Mouse (Mus musculus) lung, embryonic 14.5 days (tissue): ENCODE data around the gene Lmtk2. TPM values are rescaled to one million over a fixed set of nuclear protein-coding genes. Genes with fewer than 3 reads are reported as not detected.
A peak's percentile ranks its signal among the peaks of the same experiment; 100 is the strongest.

Experiments
- ATAC-seq: fragments of 200-750 bp; cut with Nextera tagmentation; 2 replicates; pipeline ENCODE4 v1.8.0; 2017; ENCODE audit warnings: mild to moderate bottlenecking, moderate TSS enrichment, moderate library complexity; ENCODE audit not compliant: insufficient read depth
- DNase-seq: peaks from one replicate; pipeline ENCODE4 v3.0.0-alpha.2; 2015
- H3K27ac ChIP-seq: fragments of 300-500 bp; sonication (generic); 2 replicates; pipeline ENCODE4 v1.5.1; 2014; ENCODE audit warnings: low read depth, mild to moderate bottlenecking, moderate library complexity
- H3K27me3 ChIP-seq: fragments of 300-500 bp; sonication (generic); 2 replicates; pipeline ENCODE4 v1.6.1; 2014; ENCODE audit warnings: low read length, control low read depth; ENCODE audit not compliant: insufficient read depth
- H3K36me3 ChIP-seq: fragments of 300-500 bp; sonication (generic); 2 replicates; pipeline ENCODE4 v1.6.1; 2014; ENCODE audit warnings: control low read depth; ENCODE audit not compliant: insufficient read depth
- H3K4me1 ChIP-seq: fragments of 300-500 bp; sonication (generic); 2 replicates; pipeline ENCODE4 v1.6.1; 2014; ENCODE audit warnings: antibody characterized with exemption, control low read depth; ENCODE audit not compliant: insufficient read depth
- H3K4me2 ChIP-seq: fragments of 300-500 bp; sonication (generic); 2 replicates; pipeline ENCODE4 v1.6.1; 2014; ENCODE audit warnings: mild to moderate bottlenecking
- H3K4me3 ChIP-seq: fragments of 300-500 bp; sonication (generic); 2 replicates; pipeline ENCODE4 v1.5.1; 2014; ENCODE audit warnings: low read depth, low read length
- H3K9ac ChIP-seq: fragments of 300-500 bp; sonication (generic); 2 replicates; pipeline ENCODE4 v1.6.1; 2014
- H3K9me3 ChIP-seq: fragments of 300-500 bp; sonication (generic); 2 replicates; pipeline ENCODE4 v1.6.1; 2016; ENCODE audit warnings: low read depth, low read length, control low read depth
- CTCF ChIP-seq: IDR thresholded peaks from 2 replicates; pipeline ENCODE4 v1.5.1; 2016; ENCODE audit warnings: antibody characterized with exemption, low read depth
- WGBS: fragments of 180-500 bp; shearing (Covaris S2); extraction: QIAGEN DNeasy Blood & Tissue Kit; methylation state at CpG from one replicate; pipeline ENCODE4 v1.1.7; 2014; 5-methylcytosine and 5-hydroxymethylcytosine counted together
- polyA plus RNA-seq: library from polyadenylated mRNA; unstranded; fragments of >200 nt; fragmentation: Nextera tagmentation; extraction: Ambion mirVana; gene quantifications from 2 replicates; pipeline ENCODE4 v1.2.1, GENCODE M21; 2014

Lmtk2 gene
- polyA plus RNA-seq, 1 experiment from 2014 or later: 5.3 TPM

DNA sequence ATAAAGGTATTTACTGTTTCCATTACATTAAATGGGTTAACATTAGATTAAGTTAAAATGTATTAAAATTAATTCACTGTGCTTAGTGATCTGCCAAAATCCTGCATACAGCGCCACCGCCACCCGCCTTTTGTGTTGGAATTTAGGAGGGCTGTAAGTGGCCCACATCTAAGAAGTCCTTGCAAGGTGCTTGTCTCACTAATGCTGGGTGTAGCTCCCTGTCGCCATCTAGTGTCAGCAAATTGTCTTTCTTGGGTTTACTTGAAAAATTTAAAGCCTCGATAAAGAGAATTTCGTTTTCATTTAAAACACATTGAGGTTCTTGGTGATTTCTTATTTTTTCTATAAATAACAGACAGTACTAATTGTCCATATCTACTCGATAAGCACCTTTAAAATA lies 54.3 kb downstream of the Lmtk2 start:
- peak; percentile 75 for TF ChIP-seq CTCF
- Histone ChIP-seq H3K36me3 (peaks cover 34% of the 10 kb centered on the region), H3K4me2 (no peak overlapping the region), H3K4me3 (no peak overlapping the region), H3K9ac (no peak overlapping the region), H3K27ac (no peak overlapping the region), H3K27me3 (no peaks in the 10 kb centered on the region), H3K9me3 (no peaks in the 10 kb centered on the region), H3K4me1 (no peaks in the 10 kb centered on the region)
- WGBS: 20% methylated on average over 7 of the region's 7 CpGs
- ATAC-seq (no peak), DNase-seq (peak; percentile 89)

DNA sequence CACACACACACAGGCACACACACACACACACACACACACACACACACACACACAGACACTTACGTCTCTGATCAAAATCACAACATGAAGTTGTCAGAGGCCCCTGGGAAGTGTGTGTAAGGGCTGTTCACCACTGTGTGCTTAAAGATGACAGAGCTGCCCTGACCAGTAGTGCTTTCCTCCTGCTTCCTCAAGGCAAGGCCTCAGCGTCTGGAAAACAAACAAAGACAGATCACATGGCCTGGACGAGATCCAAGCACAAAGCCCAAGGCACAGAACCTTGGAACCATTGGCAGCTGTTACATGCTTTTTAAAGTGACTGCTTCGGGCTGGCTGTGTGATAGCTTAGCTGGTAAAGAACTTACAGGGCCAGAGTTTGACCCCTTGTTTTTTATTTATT lies 58.4 kb downstream of the Lmtk2 start:
- WGBS: 9% methylated on average over 4 of the region's 4 CpGs
- H3K4me1 ChIP-seq: no peaks in the 10 kb centered on the region
- H3K36me3 ChIP-seq: peaks cover 22% of the 10 kb centered on the region
- no peak for TF ChIP-seq CTCF
- ATAC-seq (peak; percentile 95), DNase-seq (peak; percentile 91)
- H3K27me3 ChIP-seq: no peaks in the 10 kb centered on the region
- no peak overlapping the region for H3K4me3 ChIP-seq
- no peak overlapping the region for H3K9ac ChIP-seq
- H3K9me3 ChIP-seq: no peaks in the 10 kb centered on the region
- H3K4me2 ChIP-seq: no peak overlapping the region
- peak overlapping the region; percentile 54; the same call in 1 of the 2 replicates for H3K27ac ChIP-seq

DNA sequence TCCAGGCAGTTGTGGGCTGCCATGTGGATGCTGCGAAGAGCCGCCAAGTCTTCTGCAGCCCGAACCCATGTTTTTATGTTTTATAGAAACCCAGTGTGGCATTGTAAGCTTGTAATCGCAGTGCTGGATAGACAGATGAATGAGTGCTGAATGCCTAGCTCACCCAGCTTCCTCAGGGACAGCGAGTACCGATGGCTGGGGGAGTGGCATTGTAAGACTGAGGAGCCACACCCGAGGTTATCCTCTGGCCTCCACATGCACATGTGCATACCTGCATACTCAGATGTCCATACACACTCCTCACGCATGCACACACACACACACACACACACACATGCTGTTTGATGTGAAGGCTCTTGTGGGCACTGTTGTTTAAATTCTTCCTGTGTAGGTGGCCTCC lies 58.9 kb downstream of the Lmtk2 start:
- H3K27me3 ChIP-seq: no peaks in the 10 kb centered on the region
- no peak overlapping the region for H3K9ac ChIP-seq
- DNase-seq: no peak
- H3K4me2 ChIP-seq: no peak overlapping the region
- H3K4me1 ChIP-seq: no peaks in the 10 kb centered on the region
- H3K27ac ChIP-seq: no peak overlapping the region
- no peaks in the 10 kb centered on the region for H3K9me3 ChIP-seq
- WGBS: 82% methylated on average over 8 of the region's 8 CpGs
- H3K4me3 ChIP-seq: no peak overlapping the region
- no peak for TF ChIP-seq CTCF
- ATAC-seq: no peak
- H3K36me3 ChIP-seq: peaks cover 27% of the 10 kb centered on the region

DNA sequence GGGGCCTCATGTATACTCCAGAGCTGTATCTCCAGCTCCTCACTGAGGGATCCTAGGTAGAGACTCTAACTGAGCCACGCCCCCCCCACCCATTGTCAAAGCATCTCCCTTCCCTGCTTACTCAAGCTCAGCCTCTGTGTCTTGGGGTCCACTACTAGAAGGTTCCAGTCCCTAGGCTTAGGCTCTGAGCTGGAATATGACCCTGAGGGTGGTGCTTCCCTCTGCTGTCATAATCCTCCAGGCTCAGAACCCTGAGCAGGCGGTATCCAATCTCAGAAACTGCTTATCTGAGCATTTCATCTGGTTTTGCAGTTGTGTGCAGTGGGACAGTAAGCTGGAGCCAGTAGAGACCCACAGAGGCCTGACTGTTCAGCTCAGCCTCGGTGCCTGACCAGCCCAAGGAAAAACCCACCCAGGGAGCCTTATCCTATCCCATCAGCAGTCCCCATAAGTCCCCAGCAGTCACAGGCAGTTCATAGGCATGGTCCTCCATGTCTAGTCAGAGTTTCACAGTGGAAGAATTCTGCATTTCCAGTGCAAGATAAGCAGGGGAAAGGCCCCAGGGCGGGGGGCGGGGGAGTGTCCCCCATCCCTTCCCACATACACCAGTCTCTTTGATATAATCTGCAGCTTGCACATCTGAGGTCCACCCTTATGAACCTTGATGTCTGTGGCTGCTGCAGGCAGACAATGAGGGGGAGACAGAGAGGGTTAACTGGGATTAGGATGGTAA lies 62.0 kb downstream of the Lmtk2 start:
- ATAC-seq (no peak), DNase-seq (no peak)
- Histone ChIP-seq H3K9ac (no peak overlapping the region; the same call in 1 of the 2 replicates), H3K4me3 (no peak overlapping the region), H3K4me2 (no peak overlapping the region), H3K27me3 (no peaks in the 10 kb centered on the region), H3K9me3 (no peaks in the 10 kb centered on the region), H3K36me3 (peaks cover 36% of the 10 kb centered on the region), H3K27ac (no peak overlapping the region; the same call in 1 of the 2 replicates), H3K4me1 (no peaks in the 10 kb centered on the region)
- WGBS: 80% methylated on average over 5 of the region's 5 CpGs
- TF ChIP-seq CTCF: no peak

DNA sequence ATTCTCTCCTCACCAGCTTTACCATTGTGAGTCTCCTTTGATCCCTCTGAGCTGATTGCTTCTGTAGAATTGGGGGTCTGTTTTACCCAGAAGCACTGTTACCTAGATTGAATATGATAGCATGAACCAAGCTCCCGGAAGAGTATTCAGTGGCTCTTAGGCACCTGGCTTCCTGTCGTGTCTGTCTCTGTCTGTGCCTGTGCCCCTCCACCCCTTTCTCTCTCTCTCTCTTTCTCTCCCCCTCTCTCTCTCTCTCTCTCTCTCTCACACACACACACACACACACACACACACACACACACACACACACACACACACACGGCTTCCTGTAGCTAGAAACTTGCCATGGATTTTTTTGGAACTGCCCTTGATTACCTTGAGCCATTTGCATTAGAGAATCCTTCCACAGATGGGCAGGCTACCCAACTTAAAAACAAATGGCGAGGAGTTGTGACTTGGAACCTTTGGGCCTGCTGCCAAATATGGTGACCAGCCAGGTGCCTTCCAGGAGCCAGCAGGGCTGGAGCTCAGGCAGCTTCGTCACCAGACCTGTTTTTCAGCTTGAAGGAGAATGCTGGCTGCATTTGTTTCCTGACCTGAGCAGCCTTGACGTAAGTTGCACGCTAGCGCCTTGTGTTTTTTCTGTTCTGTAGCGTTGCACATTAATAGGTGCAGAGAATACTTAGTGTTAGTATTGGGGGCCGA lies 62.7 kb downstream of the Lmtk2 start:
- no peak overlapping the region; the same call in 1 of the 2 replicates for H3K27ac ChIP-seq
- DNase-seq: peak; percentile 64

DNA sequence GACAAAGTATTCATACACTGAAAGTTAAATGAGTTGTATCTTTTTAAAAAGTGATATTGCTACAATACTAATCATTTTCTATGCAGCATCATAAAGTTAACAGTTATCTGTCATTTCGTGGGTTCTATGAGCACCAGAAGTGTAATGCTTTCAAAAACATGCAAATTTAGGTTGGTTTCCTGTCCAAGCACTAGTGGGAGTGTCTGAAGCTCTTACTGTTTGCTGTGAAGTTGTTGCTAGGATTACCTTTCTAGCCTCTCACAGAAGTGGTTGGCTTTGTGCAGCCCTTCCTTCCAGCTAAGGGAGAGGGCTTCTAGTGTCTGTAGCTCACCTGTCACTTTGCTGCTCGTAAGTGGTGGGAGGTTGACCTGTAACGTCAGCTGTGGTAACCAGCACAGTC lies 65.5 kb downstream of the Lmtk2 start:
- Histone ChIP-seq H3K27ac (no peak overlapping the region), H3K27me3 (no peaks in the 10 kb centered on the region), H3K4me2 (no peak overlapping the region), H3K4me3 (no peak overlapping the region), H3K4me1 (no peaks in the 10 kb centered on the region), H3K9me3 (no peaks in the 10 kb centered on the region), H3K36me3 (peaks cover 27% of the 10 kb centered on the region; the same call in 1 of the 2 replicates), H3K9ac (no peak overlapping the region)
- TF ChIP-seq CTCF: no peak
- 82% methylated on average over 3 of the region's 3 CpGs for WGBS
- ATAC-seq: no peak
- DNase-seq: no peak

More for the DNA sequence above, 62.7 kb downstream of the Lmtk2 start:
- Histone ChIP-seq H3K9ac (no peak overlapping the region), H3K4me1 (no peaks in the 10 kb centered on the region), H3K4me2 (no peak overlapping the region), H3K27me3 (no peaks in the 10 kb centered on the region), H3K4me3 (no peak overlapping the region), H3K36me3 (peaks cover 29% of the 10 kb centered on the region), H3K9me3 (no peaks in the 10 kb centered on the region)
- ATAC-seq: no peak
- WGBS: 69% methylated on average over 10 of the region's 10 CpGs
- no peak for TF ChIP-seq CTCF

DNA sequence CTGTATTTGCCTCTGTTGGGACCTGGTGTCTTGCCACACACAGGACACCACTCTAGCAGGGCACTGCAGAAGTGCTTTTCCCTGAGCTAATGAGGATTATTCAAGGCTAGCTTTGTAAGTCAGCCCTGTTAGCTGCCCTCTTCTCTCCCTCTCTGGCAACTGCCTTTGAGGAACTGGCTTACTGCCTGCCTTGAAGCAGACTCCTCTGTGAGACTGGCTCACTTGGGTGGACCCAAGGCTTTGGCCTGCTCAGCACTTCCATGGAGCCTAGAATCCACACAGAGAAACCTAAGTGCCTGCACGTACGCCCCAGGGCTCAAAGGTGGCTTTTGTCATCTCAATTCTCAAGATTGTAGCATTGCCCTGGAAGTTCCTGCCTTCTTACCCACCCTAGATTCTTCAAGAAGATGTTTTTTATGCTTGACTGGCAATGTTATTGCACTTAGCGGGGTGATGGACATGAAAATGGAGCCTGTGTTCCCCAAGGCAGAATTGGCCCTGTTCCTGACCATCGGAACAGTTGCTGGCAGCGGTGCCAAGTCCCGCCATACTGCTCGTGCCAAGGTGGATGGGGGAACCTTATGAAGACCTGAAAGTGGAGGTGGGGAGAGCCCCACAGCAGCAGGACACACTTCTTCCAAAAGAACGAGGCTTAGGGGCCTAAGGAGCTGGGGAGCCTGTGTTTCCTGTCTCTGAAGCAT lies 69.2 kb downstream of the Lmtk2 start:
- Histone ChIP-seq H3K4me3 (no peak overlapping the region), H3K4me2 (no peak overlapping the region), H3K4me1 (no peaks in the 10 kb centered on the region), H3K9me3 (no peaks in the 10 kb centered on the region), H3K27me3 (no peaks in the 10 kb centered on the region), H3K9ac (no peak overlapping the region), H3K36me3 (peaks cover 44% of the 10 kb centered on the region), H3K27ac (no peak overlapping the region)
- ATAC-seq: no peak
- no peak for DNase-seq
- WGBS: 96% methylated on average over 8 of the region's 8 CpGs
- no peak for TF ChIP-seq CTCF
